Mouse (Mus musculus): ENCODE results near the gene Tab1. TPM values are rescaled to one million over a fixed set of nuclear protein-coding genes. Genes with fewer than 3 reads are reported as not detected.

Gene Tab1
- polyA plus RNA-seq, 1 experiment, result 50.0 TPM

DNA sequence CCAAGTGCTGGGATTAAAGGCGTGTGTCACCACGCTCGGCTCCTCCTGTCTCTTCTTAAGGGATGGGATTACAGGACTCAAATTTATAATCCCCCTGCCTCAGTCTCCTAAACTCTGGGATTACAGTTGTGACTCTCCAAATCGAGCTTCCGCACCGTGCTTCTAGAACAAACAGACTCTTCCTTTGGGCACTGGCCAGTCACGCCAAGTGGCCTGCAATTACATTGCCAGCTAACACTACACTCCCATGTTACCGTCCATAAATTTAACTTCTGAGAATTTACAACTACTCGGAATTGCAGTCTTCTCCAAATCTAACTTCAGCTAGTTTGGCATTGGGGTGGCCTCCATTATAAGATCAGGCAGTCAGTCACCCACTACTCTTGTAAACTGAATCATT lies 475 bp upstream of the Tab1 start:
- peak; percentile 43 to 51 for DNase-seq
- TF ChIP-seq POLR2A (IDR thresholded peaks at IDR 0.05; ENCODE audit: borderline replicate concordance, insufficient read depth, low read length), result no peak
- no peak for TF ChIP-seq CTCF (IDR thresholded peaks at IDR 0.05; ENCODE audit: borderline replicate concordance, insufficient read depth, low read depth, low read length)
- 41% methylated on average over 9 of the region's 9 CpGs for WGBS
- H3K4me3 ChIP-seq (replicated peaks; ENCODE audit: insufficient read depth, low read depth, low read length), result no peak overlapping the region
- peak overlapping the region; percentile 48; the same call in 1 of the 2 replicates for H3K27ac ChIP-seq (ENCODE audit: insufficient read depth, low read length)
- no peaks in the 10 kb centered on the region for H3K27me3 ChIP-seq (ENCODE audit: control insufficient read depth, insufficient read depth, low read length)
- peaks cover 27% of the 10 kb centered on the region for H3K4me1 ChIP-seq (ENCODE audit: control insufficient read depth, insufficient read depth, low read length)

DNA sequence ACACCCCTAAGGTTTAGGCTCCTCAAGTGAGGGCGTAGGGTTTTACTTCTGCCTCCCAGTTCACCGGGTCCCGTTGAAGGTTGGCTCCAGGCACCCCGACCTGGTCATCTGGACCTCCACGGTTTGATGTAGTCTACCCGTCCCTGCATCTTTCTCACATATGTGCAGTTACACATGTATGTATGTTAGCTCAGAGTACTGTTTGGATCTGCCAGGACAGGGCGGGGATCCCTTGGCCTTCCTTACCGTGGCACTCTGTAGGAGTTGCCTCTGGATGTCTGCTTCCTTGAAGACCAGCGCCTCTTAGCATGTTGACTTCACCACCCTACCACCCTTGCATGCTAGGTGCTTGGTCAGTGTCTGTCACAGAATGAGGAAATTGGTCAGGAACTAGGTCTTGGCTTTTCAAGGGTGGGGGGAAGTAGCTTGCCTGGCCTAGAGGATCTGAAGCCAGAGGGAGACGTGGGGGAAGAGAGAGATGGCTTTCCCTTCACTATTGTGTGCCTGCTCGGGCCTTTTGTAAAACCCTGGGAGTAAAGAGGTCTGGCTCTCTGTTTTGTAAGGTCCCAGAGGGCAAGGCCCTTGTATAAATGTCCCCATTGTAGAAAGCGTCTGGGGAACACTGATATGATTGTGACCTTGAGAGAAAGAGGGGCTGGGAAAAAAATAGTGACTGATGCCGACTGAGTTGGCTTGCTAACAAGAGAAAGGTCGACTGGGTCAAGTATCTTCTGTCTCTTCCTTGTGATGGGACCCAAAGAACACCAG lies 939 bp downstream of the Tab1 start:
- 2% methylated on average over 14 of the region's 14 CpGs for whole genome bisulfite sequencing
- peak overlapping the region; percentile 98 for H3K4me3 ChIP-seq (replicated peaks; ENCODE audit: insufficient read depth, low read depth, low read length)
- H3K27ac ChIP-seq (ENCODE audit: insufficient read depth, low read length), result peak overlapping the region; percentile 100
- DNase-seq, result peak in 1 of 2 experiments; percentile 44
- no peaks in the 10 kb centered on the region for H3K27me3 ChIP-seq (ENCODE audit: control insufficient read depth, insufficient read depth, low read length)
- TF ChIP-seq CTCF (IDR thresholded peaks at IDR 0.05; ENCODE audit: borderline replicate concordance, insufficient read depth, low read depth, low read length), result no peak
- no peak for TF ChIP-seq POLR2A (IDR thresholded peaks at IDR 0.05; ENCODE audit: borderline replicate concordance, insufficient read depth, low read length)
- H3K4me1 ChIP-seq (ENCODE audit: control insufficient read depth, insufficient read depth, low read length), result peaks cover 38% of the 10 kb centered on the region

DNA sequence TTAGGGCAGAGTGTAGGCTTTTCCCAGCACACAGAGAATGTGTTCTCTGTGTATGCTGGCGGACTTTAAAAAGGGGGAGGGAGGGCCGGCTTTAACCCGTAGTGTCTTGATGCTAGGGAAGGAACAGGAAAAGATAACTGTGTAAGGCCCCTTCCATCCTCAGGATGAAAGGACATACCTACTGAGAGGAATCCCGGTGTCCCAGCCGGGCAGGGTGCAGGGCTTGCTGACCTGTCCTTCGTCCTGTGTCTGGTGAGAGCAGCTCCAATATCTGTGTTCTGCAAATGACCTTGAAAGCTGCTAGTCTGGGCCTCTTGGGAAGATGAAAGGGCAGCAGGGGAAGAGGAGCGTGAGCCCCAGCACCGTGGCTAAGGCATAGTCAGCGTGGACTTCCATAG lies 1.5 kb downstream of the Tab1 start:
- no peak for TF ChIP-seq CTCF (IDR thresholded peaks at IDR 0.05; ENCODE audit: borderline replicate concordance, insufficient read depth, low read depth, low read length)
- TF ChIP-seq POLR2A (IDR thresholded peaks at IDR 0.05; ENCODE audit: borderline replicate concordance, insufficient read depth, low read length), result no peak
- Histone ChIP-seq H3K4me3 (replicated peaks; ENCODE audit: insufficient read depth, low read depth, low read length) (peak overlapping the region; percentile 98), H3K4me1 (ENCODE audit: control insufficient read depth, insufficient read depth, low read length) (peaks cover 39% of the 10 kb centered on the region), H3K27me3 (ENCODE audit: control insufficient read depth, insufficient read depth, low read length) (no peaks in the 10 kb centered on the region), H3K27ac (ENCODE audit: insufficient read depth, low read length) (peak overlapping the region; percentile 100)
- peak in 1 of 2 experiments; percentile 36 for DNase-seq
- WGBS, result 38% methylated on average over 9 of the region's 9 CpGs

GRCm38 (mm10) chr15:80135499-80135898 lies 2.6 kb downstream of the Tab1 start:
- TF ChIP-seq CTCF (IDR thresholded peaks at IDR 0.05; ENCODE audit: borderline replicate concordance, insufficient read depth, low read depth, low read length), result no peak
- TF ChIP-seq POLR2A (IDR thresholded peaks at IDR 0.05; ENCODE audit: borderline replicate concordance, insufficient read depth, low read length), result no peak

GRCm38 (mm10) chr15:80136645-80137044 lies 3.7 kb downstream of the Tab1 start:
- Histone ChIP-seq H3K27ac (ENCODE audit: insufficient read depth, low read length) (no peak overlapping the region), H3K4me3 (replicated peaks; ENCODE audit: insufficient read depth, low read depth, low read length) (no peak overlapping the region), H3K4me1 (ENCODE audit: control insufficient read depth, insufficient read depth, low read length) (peaks cover 34% of the 10 kb centered on the region), H3K27me3 (ENCODE audit: control insufficient read depth, insufficient read depth, low read length) (no peaks in the 10 kb centered on the region)
- no peak for TF ChIP-seq CTCF (IDR thresholded peaks at IDR 0.05; ENCODE audit: borderline replicate concordance, insufficient read depth, low read depth, low read length)
- no peak for TF ChIP-seq POLR2A (IDR thresholded peaks at IDR 0.05; ENCODE audit: borderline replicate concordance, insufficient read depth, low read length)
- no peak for DNase-seq
- 90% methylated on average over 3 of the region's 3 CpGs for WGBS

More at GRCm38 (mm10) chr15:80135499-80135898, 2.6 kb downstream of the Tab1 start:
- Histone ChIP-seq H3K27me3 (ENCODE audit: control insufficient read depth, insufficient read depth, low read length) (no peaks in the 10 kb centered on the region), H3K4me3 (replicated peaks; ENCODE audit: insufficient read depth, low read depth, low read length) (no peak overlapping the region), H3K4me1 (ENCODE audit: control insufficient read depth, insufficient read depth, low read length) (peaks cover 37% of the 10 kb centered on the region), H3K27ac (ENCODE audit: insufficient read depth, low read length) (no peak overlapping the region)
- 74% methylated on average over 2 of the region's 2 CpGs for WGBS
- no peak for DNase-seq

DNA sequence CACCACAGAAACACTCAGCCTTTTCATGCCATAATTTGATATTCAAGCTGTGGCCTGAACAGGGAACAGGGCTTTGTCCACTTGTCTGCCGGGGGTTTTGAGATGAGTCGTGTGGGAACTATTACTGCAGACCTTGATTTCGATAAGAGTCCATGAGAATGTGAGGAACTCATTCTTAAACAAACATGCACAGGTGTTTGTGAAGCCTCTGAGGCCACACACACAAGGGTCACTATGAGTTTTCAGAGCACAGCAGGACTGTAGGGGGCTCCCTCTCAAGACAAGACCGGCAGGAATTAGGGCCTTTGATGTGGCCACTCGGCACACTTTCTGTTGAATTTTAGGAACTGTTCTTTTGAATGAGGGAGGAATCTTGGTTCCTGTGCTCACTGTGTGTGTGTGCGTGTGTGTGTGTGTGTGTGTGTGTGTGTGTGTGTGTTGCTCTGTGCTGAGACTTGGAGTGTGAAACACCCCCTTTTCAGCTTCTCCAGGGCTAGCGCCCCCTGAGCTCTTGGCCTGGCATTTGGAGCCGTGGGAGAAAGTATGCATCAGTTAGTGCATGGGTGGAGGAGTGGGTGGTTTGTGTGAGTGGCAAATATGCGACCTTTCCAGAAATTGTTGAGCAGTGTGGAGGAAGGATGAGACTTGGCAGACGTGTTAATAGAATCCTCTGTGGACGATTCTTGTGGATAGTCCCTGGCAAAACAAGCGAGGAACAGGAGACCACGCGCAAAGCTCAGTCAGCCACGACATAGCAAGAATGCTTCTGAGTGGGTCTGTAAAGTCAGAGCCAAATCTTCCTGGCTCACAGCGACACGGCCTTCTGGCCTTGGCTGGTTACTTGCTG lies 5.2 kb downstream of the Tab1 start:
- Histone ChIP-seq H3K27me3 (ENCODE audit: control insufficient read depth, insufficient read depth, low read length) (no peaks in the 10 kb centered on the region), H3K27ac (ENCODE audit: insufficient read depth, low read length) (peak overlapping the region; percentile 58), H3K4me1 (ENCODE audit: control insufficient read depth, insufficient read depth, low read length) (peaks cover 25% of the 10 kb centered on the region), H3K4me3 (replicated peaks; ENCODE audit: insufficient read depth, low read depth, low read length) (no peak overlapping the region)
- 20% methylated on average over 17 of the region's 17 CpGs for WGBS
- peak in 1 of 2 experiments; percentile 35 for DNase-seq
- no peak for TF ChIP-seq CTCF (IDR thresholded peaks at IDR 0.05; ENCODE audit: borderline replicate concordance, insufficient read depth, low read depth, low read length)
- TF ChIP-seq POLR2A (IDR thresholded peaks at IDR 0.05; ENCODE audit: borderline replicate concordance, insufficient read depth, low read length), result no peak

DNA sequence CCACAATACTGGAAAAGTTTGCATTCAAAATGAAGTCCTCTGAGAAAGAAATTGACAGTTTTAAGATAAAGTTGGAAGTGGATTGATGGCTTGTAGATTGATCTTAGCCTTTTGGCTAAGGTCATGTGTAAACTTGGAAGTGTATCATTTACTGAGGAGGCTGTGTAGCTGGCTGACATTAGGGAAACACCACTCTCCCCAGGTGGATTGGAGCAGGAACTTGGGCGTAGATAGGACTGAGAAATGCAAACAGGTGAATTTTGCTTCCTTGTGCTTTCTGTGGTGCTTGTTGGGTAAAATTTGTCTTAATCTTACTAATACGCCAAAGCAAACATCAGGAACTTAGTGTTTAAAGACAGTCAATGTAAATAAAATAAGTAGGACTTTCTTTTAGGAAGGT lies 7.4 kb downstream of the Tab1 start:
- H3K4me3 ChIP-seq (replicated peaks; ENCODE audit: insufficient read depth, low read depth, low read length), result no peak overlapping the region
- H3K4me1 ChIP-seq (ENCODE audit: control insufficient read depth, insufficient read depth, low read length), result peaks cover 19% of the 10 kb centered on the region
- no peaks in the 10 kb centered on the region for H3K27me3 ChIP-seq (ENCODE audit: control insufficient read depth, insufficient read depth, low read length)
- no peak overlapping the region for H3K27ac ChIP-seq (ENCODE audit: insufficient read depth, low read length)
- DNase-seq, result no peak
- no peak for TF ChIP-seq POLR2A (IDR thresholded peaks at IDR 0.05; ENCODE audit: borderline replicate concordance, insufficient read depth, low read length)
- no peak for TF ChIP-seq CTCF (IDR thresholded peaks at IDR 0.05; ENCODE audit: borderline replicate concordance, insufficient read depth, low read depth, low read length)
- WGBS, result 96% methylated on average over 2 of the region's 2 CpGs

Data from cerebellum, adult 2 months (tissue).